Mouse (Mus musculus) adrenal gland, adult 10 weeks (tissue): ENCODE data around the gene Htr7. TPM values are rescaled to one million over a fixed set of nuclear protein-coding genes. Genes with fewer than 3 reads are reported as not detected.

Experiments
- polyA plus RNA-seq: library from polyadenylated mRNA; stranded (reverse); fragments of 350-450 nt; fragmentation: Illumina TruSeq; extraction: RNeasy Lipid Tissue Mini Kit (QIAGEN cat#74804); gene quantifications from one replicate; pipeline ENCODE4 v1.2.3, GENCODE M21; 2014; ENCODE audit warnings: low read depth, low replicate concordance

Gene Htr7
- not detected for polyA plus RNA-seq

GRCm38 (mm10) chr19:36057231-36057811 lies at the start of gene Htr7:
TSS of gene Htr7 (minus strand) at chr19:36057507.

GRCm38 (mm10) chr19:36083262-36084225 lies 26.2 kb upstream of the Htr7 start, which contains the start of gene Rpp30:
TSS of gene Rpp30 (plus strand) at chr19:36083716.

Other genes starting within 250 kb of the Htr7 start
- gene Rpp30, start 26.2 kb upstream of the Htr7 start, polyA plus RNA-seq, result 58.1 TPM
- not detected for gene Ankrd1, start 62.6 kb upstream of the Htr7 start, polyA plus RNA-seq